Mouse (Mus musculus) lung, postnatal 0 days (tissue): Measurements from ENCODE around the gene 4930556J24Rik.

Experiments used
- CTCF ChIP-seq: IDR thresholded peaks from 2 replicates; pipeline ENCODE4 v1.5.1; 2016; ENCODE audit warnings: antibody characterized with exemption, mild to moderate bottlenecking
- EP300 ChIP-seq: IDR thresholded peaks from 2 replicates; pipeline ENCODE4 v1.6.1; 2016; ENCODE audit warnings: antibody characterized with exemption, mild to moderate bottlenecking, control low read depth

DNA sequence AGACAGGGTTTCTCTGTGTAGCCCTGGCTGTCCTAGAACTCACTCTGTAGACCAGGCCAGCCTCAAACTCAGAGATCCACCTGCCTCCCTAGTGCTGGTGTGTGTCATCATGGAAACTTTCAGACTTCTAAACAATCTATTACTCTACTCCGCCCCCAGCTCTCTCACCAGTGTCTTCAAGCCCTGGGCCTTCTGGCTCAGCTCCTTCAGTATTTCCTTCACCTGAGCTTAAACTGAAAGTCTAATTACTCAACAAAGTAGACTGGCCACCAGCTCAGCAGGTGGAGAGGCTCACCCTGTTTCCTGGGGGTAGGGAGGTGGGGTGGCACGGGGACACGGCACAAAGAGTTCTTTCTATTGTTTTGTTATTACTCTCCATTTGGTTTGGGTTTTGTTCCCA is 74.1 kb downstream of the 4930556J24Rik start:
- TF ChIP-seq CTCF (no peak), EP300 (no peak)
